19 mouse cellular contexts compared by ENCODE assay signal in the genomic region with DNA sequence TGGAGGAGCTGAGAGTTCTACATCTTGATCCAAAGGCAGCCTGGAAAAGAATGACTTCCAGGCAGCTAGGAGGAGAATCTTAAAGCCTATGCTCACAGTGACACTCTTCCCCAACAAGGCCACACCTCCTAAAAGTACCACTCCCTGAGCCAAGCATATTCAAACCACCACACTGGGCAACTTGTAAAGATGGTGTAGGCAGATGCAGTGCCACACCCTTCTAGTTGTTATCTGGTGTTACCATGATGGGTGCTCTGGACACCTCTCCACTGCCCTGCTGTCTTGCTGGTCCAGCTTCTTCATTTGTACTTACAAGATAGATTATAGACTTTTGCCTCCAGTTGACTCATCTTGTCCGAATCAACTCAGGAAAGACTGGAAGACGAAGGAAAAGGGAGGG.
A peak's percentile ranks its signal among the peaks of the same experiment; 100 is the strongest.
DNase-seq lines count a peak whose midpoint lies in the region; ATAC-seq and TF ChIP-seq lines count a peak whose summit lies in the region.
"Had no signal": no experiment of that assay in that cellular context is flagged by ENCODE, and none has a peak within 500 bp of the region (broad histone marks: within the 10 kb centered on the region; RNA-seq: fewer than 3 reads in every experiment).

No protein-coding gene starts in this region.

- H3K27ac ChIP-seq in stomach, embryonic 15.5 days, result no peak overlapping the region
- no peak overlapping the region for H3K27ac ChIP-seq in stomach, postnatal 0 days (replicated peaks)
- no peak overlapping the region for H3K27ac ChIP-seq in liver, embryonic 11.5 days (ENCODE audit: low read depth, low read length)
- H3K27ac ChIP-seq in liver, embryonic 15.5 days (replicated peaks), result no peak overlapping the region
- H3K27ac ChIP-seq in hindbrain, embryonic 10.5 days, result no peak overlapping the region
- H3K27ac ChIP-seq: embryonic facial prominence, embryonic 13.5 days; forebrain, embryonic 10.5 days; hindbrain, embryonic 15.5 days had no signal

- peak; percentile 10; the same call in 1 of the 2 replicates for ATAC-seq in stomach, embryonic 15.5 days (ENCODE audit: insufficient read depth, low FRiP score, low read depth)
- ATAC-seq in stomach, postnatal 0 days (ENCODE audit: low FRiP score, low TSS enrichment), result no peak
- ATAC-seq in liver, embryonic 11.5 days (replicated peaks; ENCODE audit: low FRiP score), result peak; percentile 61
- ATAC-seq in liver, embryonic 15.5 days (ENCODE audit: insufficient read depth), result peak; percentile 71
- ATAC-seq: activated CD4-positive, CD25-positive, alpha-beta regulatory T cell, adult 4 months; forebrain, embryonic 14.5 days had no signal

- no peak for TF ChIP-seq EP300 in stomach, postnatal 0 days (optimal IDR thresholded peaks at IDR 0.05)

- no peak overlapping the region for H3K9ac ChIP-seq in stomach, embryonic 15.5 days
- no peak overlapping the region for H3K9ac ChIP-seq in stomach, postnatal 0 days (ENCODE audit: low read length)
- no peak overlapping the region for H3K9ac ChIP-seq in liver, embryonic 11.5 days (ENCODE audit: low read depth, low read length)
- no peak overlapping the region for H3K9ac ChIP-seq in liver, embryonic 15.5 days
- H3K9ac ChIP-seq: embryonic facial prominence, embryonic 13.5 days; heart, embryonic 12.5 days; hindbrain, embryonic 15.5 days had no signal

- no peak for DNase-seq in stomach, postnatal 0 days (ENCODE audit: low spot score)
- no peak for DNase-seq in liver, embryonic 11.5 days (ENCODE audit: low spot score)
- no peak for DNase-seq in hindbrain, embryonic 10.5 days (ENCODE audit: low spot score)
- no peak for DNase-seq in thymus, adult 18-20 months
- DNase-seq in frontal cortex, postnatal 36 days (ENCODE audit: low spot score in 2 of 2), result no peak
- DNase-seq: adrenal gland, postnatal 14 days; cerebellum, adult 8-10 months; cerebellum, postnatal 25 days; gastrocnemius, postnatal 14 days had no signal

- H3K9me3 ChIP-seq in stomach, embryonic 15.5 days, result no peaks in the 10 kb centered on the region
- no peaks in the 10 kb centered on the region for H3K9me3 ChIP-seq in stomach, postnatal 0 days (ENCODE audit: control insufficient read depth, low read length)
- H3K9me3 ChIP-seq in liver, embryonic 11.5 days (ENCODE audit: control insufficient read depth, low read length), result no peaks in the 10 kb centered on the region
- H3K9me3 ChIP-seq in liver, embryonic 15.5 days (replicated peaks), result no peaks in the 10 kb centered on the region
- H3K9me3 ChIP-seq in hindbrain, embryonic 10.5 days, result no peaks in the 10 kb centered on the region
- H3K9me3 ChIP-seq: embryonic facial prominence, embryonic 13.5 days; forebrain, embryonic 10.5 days; heart, embryonic 12.5 days; hindbrain, embryonic 15.5 days had no signal

- no peaks in the 10 kb centered on the region for H3K27me3 ChIP-seq in stomach, embryonic 15.5 days (replicated peaks)
- no peaks in the 10 kb centered on the region for H3K27me3 ChIP-seq in stomach, postnatal 0 days (ENCODE audit: control insufficient read depth, insufficient read depth, low read length)
- H3K27me3 ChIP-seq in liver, embryonic 11.5 days (replicated peaks; ENCODE audit: control insufficient read depth, insufficient read depth, low read length), result no peaks in the 10 kb centered on the region
- no peaks in the 10 kb centered on the region for H3K27me3 ChIP-seq in liver, embryonic 15.5 days
- H3K27me3 ChIP-seq in hindbrain, embryonic 10.5 days (ENCODE audit: insufficient read depth, poor library complexity, severe bottlenecking), result no peaks in the 10 kb centered on the region
- H3K27me3 ChIP-seq: CH12.LX; embryonic facial prominence, embryonic 13.5 days; heart, embryonic 12.5 days; hindbrain, embryonic 15.5 days; Patski had no signal

- WGBS in stomach, embryonic 15.5 days, result 79% methylated on average over 2 of the region's 2 CpGs
- 71% methylated on average over 2 of the region's 2 CpGs for WGBS in stomach, postnatal 0 days
- 68% methylated on average over 2 of the region's 2 CpGs for WGBS in liver, embryonic 11.5 days
- 66% methylated on average over 2 of the region's 2 CpGs for WGBS in liver, embryonic 15.5 days (ENCODE audit: insufficient replicate concordance)
- 93% methylated on average over 2 of the region's 2 CpGs for WGBS in hindbrain, embryonic 10.5 days

- H3K36me3 ChIP-seq in stomach, embryonic 15.5 days, result no peaks in the 10 kb centered on the region
- H3K36me3 ChIP-seq in stomach, postnatal 0 days (ENCODE audit: control insufficient read depth, insufficient read depth, low read length), result no peaks in the 10 kb centered on the region
- H3K36me3 ChIP-seq in liver, embryonic 11.5 days (ENCODE audit: control insufficient read depth, insufficient read depth, low read length), result no peaks in the 10 kb centered on the region
- no peaks in the 10 kb centered on the region for H3K36me3 ChIP-seq in liver, embryonic 15.5 days (replicated peaks)
- H3K36me3 ChIP-seq in hindbrain, embryonic 10.5 days, result peaks cover 61% of the 10 kb centered on the region
- H3K36me3 ChIP-seq: hindbrain, embryonic 15.5 days had no signal

- no peak overlapping the region for H3K4me2 ChIP-seq in stomach, embryonic 15.5 days
- no peak overlapping the region for H3K4me2 ChIP-seq in stomach, postnatal 0 days (replicated peaks; ENCODE audit: low read depth)
- no peak overlapping the region for H3K4me2 ChIP-seq in liver, embryonic 11.5 days
- no peak overlapping the region for H3K4me2 ChIP-seq in liver, embryonic 15.5 days
- H3K4me2 ChIP-seq: embryonic facial prominence, embryonic 13.5 days; heart, embryonic 12.5 days; hindbrain, embryonic 15.5 days had no signal

- H3K4me3 ChIP-seq in stomach, embryonic 15.5 days (replicated peaks), result no peak overlapping the region
- no peak overlapping the region for H3K4me3 ChIP-seq in stomach, postnatal 0 days (ENCODE audit: low read depth, low read length)
- no peak overlapping the region for H3K4me3 ChIP-seq in liver, embryonic 11.5 days (ENCODE audit: low read depth, low read length)
- no peak overlapping the region for H3K4me3 ChIP-seq in liver, embryonic 15.5 days (replicated peaks)
- H3K4me3 ChIP-seq in hindbrain, embryonic 10.5 days, result no peak overlapping the region
- H3K4me3 ChIP-seq: embryonic facial prominence, embryonic 13.5 days; forebrain, embryonic 10.5 days; heart, embryonic 12.5 days; hindbrain, embryonic 15.5 days had no signal

- no peak for TF ChIP-seq CTCF in stomach, postnatal 0 days (IDR thresholded peaks at IDR 0.05; ENCODE audit: low read depth)

- no peaks in the 10 kb centered on the region for H3K4me1 ChIP-seq in stomach, embryonic 15.5 days
- H3K4me1 ChIP-seq in stomach, postnatal 0 days (replicated peaks; ENCODE audit: control insufficient read depth, insufficient read depth), result no peaks in the 10 kb centered on the region
- no peaks in the 10 kb centered on the region for H3K4me1 ChIP-seq in liver, embryonic 11.5 days (replicated peaks; ENCODE audit: control insufficient read depth, insufficient read depth, low read length)
- H3K4me1 ChIP-seq in liver, embryonic 15.5 days (replicated peaks), result peaks cover 27% of the 10 kb centered on the region
- no peaks in the 10 kb centered on the region for H3K4me1 ChIP-seq in hindbrain, embryonic 10.5 days (replicated peaks)
- H3K4me1 ChIP-seq: embryonic facial prominence, embryonic 13.5 days; forebrain, embryonic 10.5 days; hindbrain, embryonic 15.5 days had no signal
